13 mouse cellular contexts compared by ENCODE assay signal in genomic region chr6:54399194-54399923, GRCm38 (mm10). TPM values are rescaled to one million over a fixed set of nuclear protein-coding genes. Genes with fewer than 3 reads are reported as not detected.
DNase-seq lines count a peak whose midpoint lies in the region; ATAC-seq and TF ChIP-seq lines count a peak whose summit lies in the region.
"Had no signal": no experiment of that assay in that cellular context is flagged by ENCODE, and none has a peak within 500 bp of the region (broad histone marks: within the 10 kb centered on the region; RNA-seq: fewer than 3 reads in every experiment).

No protein-coding gene starts in this region.

- peak; percentile 51 for DNase-seq in forebrain, embryonic 14.5 days (ENCODE audit: low spot score)
- no peak for DNase-seq in kidney, adult 18-20 months
- peak; percentile 71 for DNase-seq in lung, postnatal 0 days (ENCODE audit: low spot score)
- no peak for DNase-seq in retina, postnatal 1 day
- no peak for DNase-seq in left cerebral cortex, postnatal 36 days (ENCODE audit: low spot score in 2 of 2)
- DNase-seq: adrenal gland, adult 2 months; cerebellum, adult 11-12 months had no signal

- no peaks in the 10 kb centered on the region for H3K36me3 ChIP-seq in forebrain, embryonic 14.5 days (ENCODE audit: control insufficient read depth, insufficient read depth, low read length)
- H3K36me3 ChIP-seq in forebrain, embryonic 15.5 days = no peaks in the 10 kb centered on the region
- H3K36me3 ChIP-seq in kidney, embryonic 14.5 days (ENCODE audit: control insufficient read depth, insufficient read depth, low read length) = no peaks in the 10 kb centered on the region
- no peaks in the 10 kb centered on the region for H3K36me3 ChIP-seq in lung, postnatal 0 days (ENCODE audit: insufficient read depth, low read length)

- intact Hi-C loops in left cerebral cortex, postnatal 36 days (cut with DNase I) = loop anchor here (5.0 kb wide), 1 partner anchor 33 kb away; no protein-coding TSS in a partner anchor

- no peak for ATAC-seq in forebrain, embryonic 14.5 days
- ATAC-seq in forebrain, embryonic 15.5 days (replicated peaks) = no peak
- ATAC-seq in kidney, embryonic 14.5 days (ENCODE audit: low FRiP score, low TSS enrichment) = no peak
- peak; percentile 46 for ATAC-seq in lung, postnatal 0 days
- ATAC-seq: hindbrain, embryonic 16.5 days had no signal

- H3K9me3 ChIP-seq in forebrain, embryonic 14.5 days (replicated peaks; ENCODE audit: control insufficient read depth, low read length) = no peaks in the 10 kb centered on the region
- no peaks in the 10 kb centered on the region for H3K9me3 ChIP-seq in forebrain, embryonic 15.5 days
- no peaks in the 10 kb centered on the region for H3K9me3 ChIP-seq in kidney, embryonic 14.5 days (ENCODE audit: control insufficient read depth, low read length)
- no peaks in the 10 kb centered on the region for H3K9me3 ChIP-seq in lung, postnatal 0 days (ENCODE audit: low read length)

- no peak overlapping the region for H3K4me2 ChIP-seq in forebrain, embryonic 14.5 days (ENCODE audit: low read length)
- H3K4me2 ChIP-seq in forebrain, embryonic 15.5 days (replicated peaks) = no peak overlapping the region
- H3K4me2 ChIP-seq in kidney, embryonic 14.5 days (replicated peaks; ENCODE audit: low read depth, low read length) = no peak overlapping the region
- H3K4me2 ChIP-seq in lung, postnatal 0 days (replicated peaks; ENCODE audit: low read depth, low read length) = no peak overlapping the region

- 37% methylated on average over 11 of the region's 11 CpGs for WGBS in forebrain, embryonic 14.5 days
- WGBS in forebrain, embryonic 15.5 days = 32% methylated on average over 11 of the region's 11 CpGs
- 50% methylated on average over 11 of the region's 11 CpGs for WGBS in kidney, embryonic 14.5 days
- WGBS in lung, postnatal 0 days = 19% methylated on average over 11 of the region's 11 CpGs

- H3K4me1 ChIP-seq in forebrain, embryonic 14.5 days (ENCODE audit: control insufficient read depth, insufficient read depth, low read length) = peaks cover 6% of the 10 kb centered on the region; the same call in 1 of the 2 replicates
- H3K4me1 ChIP-seq in forebrain, embryonic 15.5 days = peaks cover 14% of the 10 kb centered on the region
- H3K4me1 ChIP-seq in kidney, embryonic 14.5 days (ENCODE audit: control insufficient read depth, insufficient read depth, low read length) = no peaks in the 10 kb centered on the region
- H3K4me1 ChIP-seq in brown adipose tissue, adult 24 weeks (ENCODE audit: control insufficient read depth, insufficient read depth, insufficient read length, low read length) = peaks cover 5% of the 10 kb centered on the region; the same call in 1 of the 2 replicates
- no peaks in the 10 kb centered on the region for H3K4me1 ChIP-seq in lung, postnatal 0 days (ENCODE audit: insufficient read depth, low read depth, low read length)

- no peak for TF ChIP-seq CTCF in lung, postnatal 0 days (IDR thresholded peaks at IDR 0.05)

- no peaks in the 10 kb centered on the region for H3K27me3 ChIP-seq in forebrain, embryonic 14.5 days (replicated peaks; ENCODE audit: control insufficient read depth, insufficient read depth, low read length)
- H3K27me3 ChIP-seq in forebrain, embryonic 15.5 days = no peaks in the 10 kb centered on the region
- no peaks in the 10 kb centered on the region for H3K27me3 ChIP-seq in kidney, embryonic 14.5 days (ENCODE audit: control insufficient read depth, insufficient read depth, low read length)
- H3K27me3 ChIP-seq in lung, postnatal 0 days (replicated peaks; ENCODE audit: insufficient read depth, low read length) = no peaks in the 10 kb centered on the region

- no peak for TF ChIP-seq EP300 in lung, postnatal 0 days (IDR thresholded peaks at IDR 0.05)

- no peak overlapping the region for H3K9ac ChIP-seq in forebrain, embryonic 14.5 days (ENCODE audit: low read length)
- no peak overlapping the region for H3K9ac ChIP-seq in forebrain, embryonic 15.5 days (replicated peaks)
- 0 out of 2 replicates have a peak overlapping the region, but pooled peaks have one; percentile 12 for H3K9ac ChIP-seq in kidney, embryonic 14.5 days (ENCODE audit: low read depth, low read length)
- H3K9ac ChIP-seq in lung, postnatal 0 days (replicated peaks; ENCODE audit: low read depth) = no peak overlapping the region

- no peak overlapping the region for H3K4me3 ChIP-seq in forebrain, embryonic 14.5 days (ENCODE audit: low read depth, low read length)
- no peak overlapping the region for H3K4me3 ChIP-seq in forebrain, embryonic 15.5 days
- H3K4me3 ChIP-seq in kidney, embryonic 14.5 days (ENCODE audit: low read length) = no peak overlapping the region
- no peak overlapping the region for H3K4me3 ChIP-seq in brown adipose tissue, adult 24 weeks (ENCODE audit: insufficient read depth, low read depth, low read length)
- no peak overlapping the region for H3K4me3 ChIP-seq in lung, postnatal 0 days (ENCODE audit: low read depth, low read length)
- H3K4me3 ChIP-seq: megakaryocyte, embryonic 14.5 days had no signal

- H3K27ac ChIP-seq in forebrain, embryonic 14.5 days (ENCODE audit: low read depth, low read length) = no peak overlapping the region
- H3K27ac ChIP-seq in forebrain, embryonic 15.5 days (replicated peaks) = no peak overlapping the region
- peak overlapping the region; percentile 42; the same call in 1 of the 2 replicates for H3K27ac ChIP-seq in kidney, embryonic 14.5 days (ENCODE audit: low read depth, low read length)
- H3K27ac ChIP-seq in brown adipose tissue, adult 24 weeks (replicated peaks; ENCODE audit: low read depth, low read length) = peak overlapping the region; percentile 26
- H3K27ac ChIP-seq in lung, postnatal 0 days (ENCODE audit: low read length) = no peak overlapping the region

RNA-seq across cellular contexts. Expression of gene Wipf3, which starts 30.0 kb away (rescaled TPM):
- 2.6 and 3.0 TPM in 2 replicates for polyA plus RNA-seq in forebrain, embryonic 14.5 days (2014; fragmentation: Nextera tagmentation; extraction: Ambion mirVana)
- 3.6 and 4.6 TPM in 2 replicates for polyA plus RNA-seq in forebrain, embryonic 15.5 days (2015; fragmentation: Nextera tagmentation; extraction: Ambion mirVana)
- 2.3 and 2.7 TPM in 2 replicates for polyA plus RNA-seq in kidney, embryonic 14.5 days (2014; fragmentation: Nextera tagmentation; extraction: Ambion mirVana)
- 1.1 TPM in 2 replicates for polyA plus RNA-seq in brown adipose tissue, adult 24 weeks (2012; ENCODE audit: insufficient read depth, insufficient read length, missing spikeins)
- polyA plus RNA-seq in lung, postnatal 0 days (2015; fragmentation: Nextera tagmentation; extraction: Ambion mirVana) = 2.7 and 3.7 TPM in 2 replicates
- total RNA-seq in left cerebral cortex, postnatal 36 days (2021) = 100 to 1,000 TPM in 1 of 2 experiments, 10 to 100 TPM in 1; 72.1 to 106 TPM
- total RNA-seq: MEL had no signal

Comparison
In these comparisons a context has a peak if more than half of its experiments do, and no peak if none do; other contexts are left out.
1. DNase-seq: peak in forebrain, embryonic 14.5 days (single experiment) and lung, postnatal 0 days (single experiment); none in kidney, adult 18-20 months (single experiment), retina, postnatal 1 day (single experiment) and left cerebral cortex, postnatal 36 days (0 of 2).
2. H3K27ac ChIP-seq: peak in kidney, embryonic 14.5 days (single experiment) and brown adipose tissue, adult 24 weeks (single experiment); none in forebrain, embryonic 14.5 days (single experiment), forebrain, embryonic 15.5 days (single experiment) and lung, postnatal 0 days (single experiment).